Mouse (Mus musculus) heart, embryonic 12.5 days (tissue): Measurements from ENCODE around the gene Gm45837. TPM values are rescaled to one million over a fixed set of nuclear protein-coding genes. Genes with fewer than 3 reads are reported as not detected.

Experiments
- ATAC-seq: fragments of 200-750 bp; cut with Nextera tagmentation; 2 replicates; pipeline ENCODE4 v1.8.0; 2017; ENCODE audit warnings: moderate TSS enrichment, moderate library complexity; ENCODE audit not compliant: insufficient number of reproducible peaks, low FRiP score
- H3K27ac ChIP-seq: fragments of 300-500 bp; sonication (generic); 2 replicates; pipeline ENCODE4 v1.5.1; 2016; ENCODE audit warnings: mild to moderate bottlenecking, moderate library complexity; ENCODE audit not compliant: poor library complexity, severe bottlenecking
- H3K27me3 ChIP-seq: fragments of 300-500 bp; sonication (generic); replicated peaks from 2 replicates; pipeline ENCODE4 v1.6.1; 2016; ENCODE audit warnings: mild to moderate bottlenecking, moderate library complexity
- H3K36me3 ChIP-seq: fragments of 300-500 bp; sonication (generic); 2 replicates; pipeline ENCODE4 v1.6.1; 2016; ENCODE audit warnings: mild to moderate bottlenecking, moderate library complexity
- H3K4me1 ChIP-seq: fragments of 300-500 bp; sonication (generic); replicated peaks from 2 replicates; pipeline ENCODE4 v1.6.1; 2016; ENCODE audit warnings: mild to moderate bottlenecking
- H3K4me2 ChIP-seq: fragments of 300-500 bp; sonication (generic); 2 replicates; pipeline ENCODE4 v1.6.1; 2016; ENCODE audit warnings: mild to moderate bottlenecking, moderate library complexity
- H3K4me3 ChIP-seq: fragments of 300-500 bp; sonication (generic); 2 replicates; pipeline ENCODE4 v1.5.1; 2016; ENCODE audit warnings: mild to moderate bottlenecking
- H3K9ac ChIP-seq: fragments of 300-500 bp; sonication (generic); 2 replicates; pipeline ENCODE4 v1.6.1; 2016; ENCODE audit warnings: mild to moderate bottlenecking, moderate library complexity
- H3K9me3 ChIP-seq: fragments of 300-500 bp; sonication (generic); replicated peaks from 2 replicates; pipeline ENCODE4 v1.6.1; 2016; ENCODE audit warnings: mild to moderate bottlenecking, moderate library complexity
- WGBS: fragments of 180-500 bp; shearing (Covaris S2); methylation state at CpG from one replicate; pipeline ENCODE4 v1.1.7; 2016; 5-methylcytosine and 5-hydroxymethylcytosine counted together
- polyA plus RNA-seq: library from polyadenylated mRNA; unstranded; fragments of >200 nt; fragmentation: Nextera tagmentation; extraction: Ambion mirVana; gene quantifications from 2 replicates; pipeline ENCODE4 v1.2.1, GENCODE M21; 2016

Gm45837 gene
- polyA plus RNA-seq, 1 experiment from 2014 or later, result 0.74 TPM

DNA sequence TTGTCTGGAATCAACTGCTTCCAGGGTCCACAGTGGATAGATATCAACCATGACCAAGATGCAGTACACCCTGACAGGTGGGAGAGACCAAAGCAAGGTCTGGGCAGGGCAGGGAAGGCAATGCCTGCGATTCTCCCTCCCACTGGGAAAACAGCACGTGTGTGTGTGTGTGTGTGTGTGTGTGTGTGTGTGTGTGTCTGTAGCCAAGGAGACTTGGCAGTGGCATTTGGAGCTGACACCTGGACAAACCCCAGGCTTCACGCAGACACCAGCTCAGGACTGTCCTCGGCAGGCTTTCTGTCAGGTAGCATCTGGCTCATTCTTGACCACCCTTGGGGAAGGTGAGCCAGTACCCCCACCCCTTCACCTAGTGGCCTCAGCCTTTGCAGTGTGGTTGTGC is 69.2 kb downstream of the Gm45837 start:
- WGBS, result 78% methylated on average over 4 of the region's 4 CpGs
- Histone ChIP-seq H3K27me3 (0 out of 2 replicates have a peak, but pooled peaks cover 8% of the 10 kb centered on the region), H3K27ac (no peak overlapping the region), H3K36me3 (no peaks in the 10 kb centered on the region), H3K4me1 (peaks cover 15% of the 10 kb centered on the region), H3K4me2 (no peak overlapping the region), H3K4me3 (no peak overlapping the region), H3K9me3 (no peaks in the 10 kb centered on the region), H3K9ac (no peak overlapping the region)
- no peak for ATAC-seq

DNA sequence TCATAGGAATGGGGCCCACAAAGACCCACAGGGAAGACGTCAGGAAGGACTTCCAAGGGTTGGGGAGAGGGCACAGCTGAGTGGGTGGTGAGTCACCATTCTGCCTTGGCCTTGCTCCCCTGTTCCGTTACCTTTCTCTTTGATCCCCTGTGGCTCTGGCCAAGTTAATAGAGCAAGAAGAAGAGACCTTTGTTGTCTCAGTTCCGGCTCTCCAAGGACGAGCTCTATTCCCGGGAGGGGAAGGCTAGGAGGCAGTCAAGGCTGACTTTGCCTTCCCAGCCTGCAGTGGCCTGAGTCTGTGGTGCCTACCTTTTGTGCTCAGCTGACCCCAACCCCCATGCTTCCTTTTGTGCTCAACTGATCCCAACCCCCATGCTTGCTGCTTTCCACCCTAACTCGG is 70.0 kb downstream of the Gm45837 start:
- H3K9ac ChIP-seq, result no peak overlapping the region
- no peak overlapping the region for H3K4me2 ChIP-seq
- peaks cover 8% of the 10 kb centered on the region; the same call in 1 of the 2 replicates for H3K27me3 ChIP-seq
- no peak overlapping the region for H3K27ac ChIP-seq
- no peaks in the 10 kb centered on the region for H3K9me3 ChIP-seq
- peaks cover 15% of the 10 kb centered on the region for H3K4me1 ChIP-seq
- 64% methylated on average over 6 of the region's 6 CpGs for WGBS
- no peak for ATAC-seq
- H3K4me3 ChIP-seq, result no peak overlapping the region
- no peaks in the 10 kb centered on the region for H3K36me3 ChIP-seq

DNA sequence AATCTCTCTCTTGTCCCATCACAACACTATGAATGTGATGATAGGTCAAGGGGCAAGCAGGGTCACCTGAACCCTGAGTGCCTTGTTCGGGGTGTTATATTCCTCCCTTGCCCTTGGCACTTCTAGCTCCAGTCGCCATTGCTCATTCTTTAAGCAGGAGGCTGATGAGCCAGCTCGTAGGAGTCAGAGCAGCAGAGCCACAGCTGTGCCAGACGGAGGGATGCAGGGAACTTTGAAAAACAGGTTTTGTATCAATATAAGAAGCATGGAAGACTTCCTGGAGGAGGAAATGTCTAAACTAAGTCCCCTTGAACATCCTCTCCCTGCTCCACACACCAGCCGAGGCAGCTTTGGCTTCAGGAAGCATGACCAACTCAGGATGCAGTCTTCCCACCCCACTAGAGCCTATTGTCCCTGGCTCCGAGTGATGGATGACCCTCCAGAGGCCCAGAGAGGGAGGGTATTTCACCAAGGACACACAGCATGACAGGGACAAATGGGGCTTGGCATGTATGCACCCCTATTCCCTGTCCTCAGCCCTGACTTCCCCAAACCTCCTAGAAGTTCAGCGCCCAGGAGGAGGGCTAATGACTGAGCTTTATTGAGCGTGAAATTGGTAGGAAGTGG is 71.3 kb downstream of the Gm45837 start:
- H3K4me3 ChIP-seq, result no peak overlapping the region
- no peak for ATAC-seq
- H3K4me2 ChIP-seq, result no peak overlapping the region
- no peaks in the 10 kb centered on the region for H3K9me3 ChIP-seq
- no peaks in the 10 kb centered on the region for H3K36me3 ChIP-seq
- H3K9ac ChIP-seq, result no peak overlapping the region
- WGBS, result 66% methylated on average over 8 of the region's 8 CpGs
- H3K4me1 ChIP-seq, result peaks cover 15% of the 10 kb centered on the region
- H3K27me3 ChIP-seq, result no peaks in the 10 kb centered on the region; the same call in 1 of the 2 replicates
- no peak overlapping the region for H3K27ac ChIP-seq

DNA sequence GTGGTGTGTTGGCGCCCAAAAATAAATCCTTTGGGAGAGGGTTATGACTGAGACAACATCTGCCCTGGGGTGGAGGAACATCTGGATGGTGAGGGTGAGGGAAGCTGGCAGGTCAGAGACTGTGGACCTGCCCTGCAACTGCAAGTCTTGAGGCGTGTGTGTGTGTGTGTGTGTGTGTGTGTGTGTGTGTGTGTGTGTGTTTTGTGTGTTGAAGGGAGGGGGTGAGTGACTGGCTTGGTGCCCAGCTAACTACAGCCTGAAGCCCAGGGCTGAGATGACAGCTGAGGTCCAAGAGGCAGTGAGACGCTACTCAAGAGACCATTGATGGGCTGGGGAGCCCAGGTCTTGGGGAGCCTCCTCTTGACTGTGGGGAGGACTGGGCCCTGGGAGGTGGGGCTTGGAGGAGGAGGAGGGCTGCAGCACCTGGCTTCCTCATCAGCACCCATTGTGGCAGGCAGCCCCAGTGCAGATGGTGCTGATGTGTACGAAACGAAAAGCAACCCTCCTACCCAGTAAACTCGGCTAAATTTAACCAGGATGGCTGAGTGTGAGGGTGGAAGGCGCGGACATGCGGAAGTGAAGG is 71.9 kb downstream of the Gm45837 start:
- 50% methylated on average over 9 of the region's 9 CpGs for WGBS
- Histone ChIP-seq H3K4me3 (no peak overlapping the region), H3K27ac (no peak overlapping the region), H3K9ac (no peak overlapping the region), H3K27me3 (no peaks in the 10 kb centered on the region; the same call in 1 of the 2 replicates), H3K36me3 (no peaks in the 10 kb centered on the region), H3K4me2 (no peak overlapping the region), H3K9me3 (no peaks in the 10 kb centered on the region), H3K4me1 (peaks cover 15% of the 10 kb centered on the region)
- 0 out of 2 replicates have a peak, but pooled peaks have one; percentile 30 for ATAC-seq

DNA sequence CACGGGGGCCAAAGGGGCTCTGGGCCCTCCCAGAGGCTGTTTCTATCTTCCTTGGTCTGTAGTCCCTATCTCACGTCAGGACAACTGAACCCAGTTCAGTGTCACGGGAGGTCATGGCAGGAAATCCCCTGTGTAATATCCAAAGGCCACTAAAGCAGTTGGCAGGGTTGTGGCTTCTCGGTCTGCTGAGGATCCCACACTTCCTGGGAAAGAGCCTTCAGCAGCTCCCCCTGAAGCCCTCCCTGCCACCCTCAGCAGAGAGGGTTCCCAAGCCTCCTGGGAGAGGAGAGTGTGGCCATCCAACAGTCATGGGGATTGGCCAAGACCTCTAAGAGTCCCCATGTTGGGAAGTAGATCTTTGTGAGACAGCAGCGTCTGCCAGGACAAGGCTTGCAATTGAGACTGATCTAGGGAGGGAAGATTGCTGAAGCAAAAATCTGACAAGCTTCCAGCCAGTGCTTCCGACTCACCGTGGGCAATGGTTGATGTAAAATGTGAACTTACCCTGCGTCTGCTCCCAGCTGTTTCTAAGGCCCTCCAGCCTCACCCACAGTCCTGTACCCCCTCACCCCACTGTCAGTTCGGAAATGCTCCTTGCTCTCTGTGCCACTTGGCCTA is 72.9 kb downstream of the Gm45837 start:
- WGBS, result 61% methylated on average over 9 of the region's 9 CpGs
- H3K36me3 ChIP-seq, result no peaks in the 10 kb centered on the region

DNA sequence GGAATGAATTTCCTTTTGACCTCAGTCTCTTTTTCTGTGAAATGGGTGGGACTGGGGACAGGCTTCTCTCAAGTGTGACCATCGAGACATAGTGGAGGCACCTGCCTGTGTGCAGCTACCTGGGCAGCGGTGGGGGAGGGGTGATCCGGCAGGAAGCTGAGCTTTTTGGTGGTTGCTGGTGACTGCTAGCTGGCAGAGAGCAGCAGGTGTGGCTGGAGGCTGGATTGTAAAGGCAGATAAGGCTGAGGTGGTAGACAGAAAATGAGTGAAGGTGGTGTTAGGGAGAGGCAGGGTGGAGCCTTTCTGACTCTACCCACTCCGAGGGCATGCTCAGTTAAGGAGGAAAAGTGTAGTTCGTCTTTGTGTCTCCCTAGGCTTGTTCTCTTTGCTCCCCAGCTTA is 76.4 kb downstream of the Gm45837 start:
- Histone ChIP-seq H3K36me3 (no peaks in the 10 kb centered on the region), H3K27me3 (peaks cover 5% of the 10 kb centered on the region; the same call in 1 of the 2 replicates)
- 62% methylated on average over 5 of the region's 5 CpGs for WGBS

More for the DNA sequence above, 72.9 kb downstream of the Gm45837 start:
- Histone ChIP-seq H3K27me3 (peaks cover 2% of the 10 kb centered on the region; the same call in 1 of the 2 replicates), H3K4me3 (no peak overlapping the region), H3K27ac (no peak overlapping the region), H3K4me1 (peaks cover 15% of the 10 kb centered on the region), H3K4me2 (no peak overlapping the region), H3K9ac (no peak overlapping the region), H3K9me3 (no peaks in the 10 kb centered on the region)
- no peak for ATAC-seq

DNA sequence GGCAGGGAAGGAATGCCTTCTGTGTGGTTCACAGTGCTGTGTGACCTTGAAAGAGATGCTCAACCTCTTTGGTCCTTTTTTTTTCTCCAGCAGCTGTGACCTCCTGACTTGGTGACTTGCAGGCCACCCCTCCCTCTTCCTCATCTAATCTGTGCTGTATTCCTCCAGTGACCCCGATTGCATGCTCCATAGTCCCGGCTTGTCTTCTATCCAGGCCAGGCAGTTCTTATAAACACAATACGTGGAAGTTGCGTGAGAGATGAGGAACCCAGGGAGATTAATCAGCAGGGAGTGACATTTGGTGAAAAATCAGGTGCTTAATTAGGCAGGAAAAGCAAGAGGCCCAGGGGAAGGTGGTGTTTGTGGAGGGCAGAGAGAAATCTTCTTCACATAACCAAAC is 80.3 kb downstream of the Gm45837 start:
- WGBS, result 40% methylated on average over 4 of the region's 4 CpGs
- peaks cover 4% of the 10 kb centered on the region; the same call in 1 of the 2 replicates for H3K9me3 ChIP-seq
- no peaks in the 10 kb centered on the region for H3K36me3 ChIP-seq
- peaks cover 11% of the 10 kb centered on the region; the same call in 1 of the 2 replicates for H3K27me3 ChIP-seq
- H3K9ac ChIP-seq, result no peak overlapping the region
- ATAC-seq, result no peak
- H3K4me3 ChIP-seq, result no peak overlapping the region
- H3K27ac ChIP-seq, result no peak overlapping the region
- H3K4me2 ChIP-seq, result no peak overlapping the region
- H3K4me1 ChIP-seq, result no peaks in the 10 kb centered on the region

More for the DNA sequence above, 76.4 kb downstream of the Gm45837 start:
- H3K9ac ChIP-seq, result no peak overlapping the region
- no peak overlapping the region for H3K4me2 ChIP-seq
- H3K4me1 ChIP-seq, result peaks cover 13% of the 10 kb centered on the region
- H3K9me3 ChIP-seq, result peaks cover 4% of the 10 kb centered on the region; the same call in 1 of the 2 replicates
- ATAC-seq, result no peak
- no peak overlapping the region for H3K4me3 ChIP-seq
- no peak overlapping the region for H3K27ac ChIP-seq

DNA sequence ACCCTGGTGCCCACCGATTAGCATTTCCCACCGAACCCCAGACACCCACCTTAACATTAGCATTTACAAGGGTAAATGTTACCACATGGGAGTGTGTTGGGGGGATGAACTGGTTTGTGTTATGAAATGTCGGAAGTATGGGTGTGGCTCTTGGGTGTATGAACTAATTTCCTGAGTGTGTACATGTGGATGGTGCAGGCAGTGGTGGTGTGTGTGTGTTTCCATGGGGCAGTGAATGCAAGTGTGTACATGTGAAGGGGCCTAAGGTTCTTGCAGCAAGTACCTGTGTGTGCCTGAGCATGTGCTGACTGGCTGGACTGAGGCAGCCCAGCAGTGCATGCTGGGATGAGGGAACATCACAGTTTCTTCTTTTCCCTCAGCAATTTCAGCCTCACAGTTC is 87.7 kb downstream of the Gm45837 start:
- no peak overlapping the region for H3K9ac ChIP-seq
- no peak overlapping the region for H3K4me3 ChIP-seq
- H3K27me3 ChIP-seq, result peaks cover 67% of the 10 kb centered on the region
- 76% methylated on average over 3 of the region's 3 CpGs for WGBS
- no peak overlapping the region for H3K4me2 ChIP-seq
- H3K36me3 ChIP-seq, result no peaks in the 10 kb centered on the region
- no peaks in the 10 kb centered on the region for H3K4me1 ChIP-seq
- no peaks in the 10 kb centered on the region for H3K9me3 ChIP-seq
- no peak for ATAC-seq
- H3K27ac ChIP-seq, result no peak overlapping the region

DNA sequence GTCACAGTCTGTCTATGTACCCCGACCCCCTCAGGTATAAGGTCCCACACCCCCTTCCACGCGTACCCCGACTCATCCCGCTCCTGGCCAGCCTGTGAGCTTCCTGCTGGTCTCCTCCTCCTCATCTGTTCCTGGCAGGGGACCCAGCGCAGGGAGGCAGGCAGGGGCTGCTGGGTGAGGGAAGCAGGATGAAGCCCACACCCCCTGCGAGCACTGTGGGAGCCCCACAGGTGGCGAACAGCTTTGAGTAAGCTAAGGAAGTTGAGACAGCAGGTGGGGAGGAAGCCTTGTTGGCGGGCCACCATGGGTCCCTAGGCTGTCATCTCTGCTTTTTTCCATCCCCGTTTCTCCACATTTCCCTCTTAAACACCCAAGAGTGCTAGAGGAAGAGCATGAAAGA is 88.6 kb downstream of the Gm45837 start:
- Histone ChIP-seq H3K36me3 (no peaks in the 10 kb centered on the region), H3K9me3 (no peaks in the 10 kb centered on the region), H3K9ac (no peak overlapping the region), H3K4me3 (no peak overlapping the region), H3K4me1 (0 out of 2 replicates have a peak, but pooled peaks cover 4% of the 10 kb centered on the region), H3K4me2 (no peak overlapping the region), H3K27ac (no peak overlapping the region), H3K27me3 (peaks cover 74% of the 10 kb centered on the region)
- no peak for ATAC-seq
- 38% methylated on average over 10 of the region's 10 CpGs for WGBS

DNA sequence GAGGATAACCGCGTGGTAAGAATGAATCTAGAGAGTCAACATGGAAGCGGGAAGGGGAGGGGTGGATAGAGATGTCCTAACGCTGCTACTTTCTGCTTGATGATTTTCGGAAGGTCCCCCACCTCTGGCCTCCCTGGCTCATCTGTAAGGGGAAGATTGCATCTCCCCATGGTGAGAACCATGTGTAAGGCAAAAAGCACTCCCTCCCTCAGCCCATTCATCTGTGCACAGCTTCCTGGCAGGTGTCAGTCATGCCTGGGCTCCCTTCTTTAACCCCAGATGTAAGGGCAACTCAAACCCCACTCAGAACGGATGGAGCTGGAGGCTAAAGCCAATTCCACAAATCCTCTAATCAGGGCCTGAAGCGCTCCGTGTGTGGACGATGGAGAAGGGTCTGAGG is 89.0 kb downstream of the Gm45837 start:
- ATAC-seq, result no peak
- Histone ChIP-seq H3K27me3 (peaks cover 79% of the 10 kb centered on the region), H3K4me3 (no peak overlapping the region), H3K9ac (no peak overlapping the region), H3K4me2 (no peak overlapping the region), H3K27ac (no peak overlapping the region), H3K4me1 (peaks cover 8% of the 10 kb centered on the region; the same call in 1 of the 2 replicates), H3K9me3 (no peaks in the 10 kb centered on the region), H3K36me3 (no peaks in the 10 kb centered on the region)
- 69% methylated on average over 9 of the region's 9 CpGs for WGBS

DNA sequence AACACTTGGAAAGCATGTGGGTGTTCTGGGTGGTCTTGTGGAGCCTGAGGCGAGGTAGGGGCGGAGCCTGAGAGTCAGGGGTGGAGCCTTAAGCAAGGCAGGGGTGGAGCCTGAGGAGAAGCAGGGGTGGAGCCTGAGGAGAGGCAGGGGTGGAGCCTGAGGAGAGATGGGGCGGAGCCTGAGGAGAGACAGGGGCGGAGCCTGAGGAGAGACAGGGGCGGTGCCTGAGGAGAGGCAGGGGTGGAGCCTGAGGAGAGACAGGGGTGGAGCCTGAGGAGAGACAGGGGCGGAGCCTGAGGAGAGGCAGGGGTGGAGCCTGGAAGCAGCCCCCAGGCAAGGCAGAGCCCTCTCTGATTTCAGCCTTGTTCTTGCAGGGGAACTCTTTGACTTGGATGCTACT is 90.5 kb downstream of the Gm45837 start:
- peaks cover 10% of the 10 kb centered on the region; the same call in 1 of the 2 replicates for H3K4me1 ChIP-seq
- no peak for ATAC-seq
- H3K9ac ChIP-seq, result no peak overlapping the region
- no peaks in the 10 kb centered on the region for H3K9me3 ChIP-seq
- WGBS, result 66% methylated on average over 6 of the region's 6 CpGs
- H3K27ac ChIP-seq, result no peak overlapping the region
- H3K36me3 ChIP-seq, result no peaks in the 10 kb centered on the region
- peaks cover 83% of the 10 kb centered on the region for H3K27me3 ChIP-seq
- H3K4me2 ChIP-seq, result no peak overlapping the region
- no peak overlapping the region for H3K4me3 ChIP-seq
